Mouse (Mus musculus): ENCODE measurements around the gene Adgrf2. TPM values are rescaled to one million over a fixed set of nuclear protein-coding genes. Genes with fewer than 3 reads are reported as not detected.

Adgrf2 gene
- polyA plus RNA-seq (2016; fragmentation: Nextera tagmentation; extraction: Ambion mirVana), result not detected in 2 replicates

- WGBS, result 56% methylated on average over 7 of the region's 7 CpGs
- DNase-seq (ENCODE audit: low spot score), result no peak
- no peaks in the 10 kb centered on the region for H3K4me1 ChIP-seq
- H3K27ac ChIP-seq, result no peak within 1 kb of the TSS
- no peaks in the 10 kb centered on the region for H3K27me3 ChIP-seq (ENCODE audit: low read depth, poor library complexity, severe bottlenecking)
- no peak within 1 kb of the TSS for H3K4me3 ChIP-seq
- H3K36me3 ChIP-seq, result no peaks in the 10 kb centered on the region
- no peaks in the 10 kb centered on the region for H3K9me3 ChIP-seq (replicated peaks)
These were observed at the start of gene Adgrf2 for GRCm38 (mm10) chr17:42741801-42742217. Gene Adgrf2 (minus strand): TSS chr17:42742179.

GRCm38 (mm10) chr17:42790787-42791186 is 48.8 kb upstream of the Adgrf2 start:
- DNase-seq (ENCODE audit: low spot score), result no peak
- Histone ChIP-seq H3K36me3 (peaks cover 17% of the 10 kb centered on the region), H3K27ac (no peak overlapping the region), H3K27me3 (ENCODE audit: low read depth, poor library complexity, severe bottlenecking) (no peaks in the 10 kb centered on the region), H3K4me1 (no peaks in the 10 kb centered on the region), H3K4me3 (no peak overlapping the region), H3K9me3 (replicated peaks) (no peaks in the 10 kb centered on the region)
- WGBS, result 93% methylated on average over 1 of the region's 1 CpGs

GRCm38 (mm10) chr17:42789723-42790122 is 47.7 kb upstream of the Adgrf2 start:
- Histone ChIP-seq H3K27ac (no peak overlapping the region), H3K27me3 (ENCODE audit: low read depth, poor library complexity, severe bottlenecking) (no peaks in the 10 kb centered on the region), H3K4me1 (no peaks in the 10 kb centered on the region), H3K9me3 (replicated peaks) (no peaks in the 10 kb centered on the region), H3K4me3 (no peak overlapping the region), H3K36me3 (peaks cover 17% of the 10 kb centered on the region)
- WGBS, result 74% methylated on average over 2 of the region's 2 CpGs
- DNase-seq (ENCODE audit: low spot score), result no peak

- Histone ChIP-seq H3K4me3 (no peak overlapping the region), H3K9me3 (replicated peaks) (no peaks in the 10 kb centered on the region), H3K27me3 (ENCODE audit: low read depth, poor library complexity, severe bottlenecking) (no peaks in the 10 kb centered on the region), H3K36me3 (peaks cover 10% of the 10 kb centered on the region), H3K4me1 (no peaks in the 10 kb centered on the region), H3K27ac (no peak overlapping the region)
- no peak for DNase-seq (ENCODE audit: low spot score)
- 94% methylated on average over 5 of the region's 5 CpGs for WGBS
These were observed 46.9 kb upstream of the Adgrf2 start for GRCm38 (mm10) chr17:42788686-42789453.

GRCm38 (mm10) chr17:42782156-42782757 is 40.3 kb upstream of the Adgrf2 start:
- WGBS, result 58% methylated on average over 7 of the region's 7 CpGs
- Histone ChIP-seq H3K27me3 (ENCODE audit: low read depth, poor library complexity, severe bottlenecking) (no peaks in the 10 kb centered on the region), H3K9me3 (replicated peaks) (no peaks in the 10 kb centered on the region), H3K27ac (no peak overlapping the region), H3K4me1 (no peaks in the 10 kb centered on the region), H3K4me3 (no peak overlapping the region), H3K36me3 (no peaks in the 10 kb centered on the region)
- peak; percentile 71 for DNase-seq (ENCODE audit: low spot score)

- Histone ChIP-seq H3K36me3 (no peaks in the 10 kb centered on the region), H3K27ac (no peak overlapping the region), H3K27me3 (ENCODE audit: low read depth, poor library complexity, severe bottlenecking) (no peaks in the 10 kb centered on the region), H3K4me3 (no peak overlapping the region), H3K4me1 (no peaks in the 10 kb centered on the region), H3K9me3 (replicated peaks) (no peaks in the 10 kb centered on the region)
- 75% methylated on average over 2 of the region's 2 CpGs for WGBS
- no peak for DNase-seq (ENCODE audit: low spot score)
These were observed 11.8 kb upstream of the Adgrf2 start for GRCm38 (mm10) chr17:42753791-42754190.

- DNase-seq (ENCODE audit: low spot score), result no peak
- WGBS, result 97% methylated on average over 2 of the region's 2 CpGs
These were observed 10.2 kb upstream of the Adgrf2 start for GRCm38 (mm10) chr17:42752173-42752572.

GRCm38 (mm10) chr17:42745657-42746420 is 3.9 kb upstream of the Adgrf2 start:
- H3K27me3 ChIP-seq (ENCODE audit: low read depth, poor library complexity, severe bottlenecking), result no peaks in the 10 kb centered on the region
- H3K36me3 ChIP-seq, result no peaks in the 10 kb centered on the region
- no peak overlapping the region for H3K27ac ChIP-seq
- H3K4me3 ChIP-seq, result no peak overlapping the region
- no peak for DNase-seq (ENCODE audit: low spot score)
- WGBS, result 82% methylated on average over 6 of the region's 6 CpGs
- no peaks in the 10 kb centered on the region for H3K4me1 ChIP-seq
- H3K9me3 ChIP-seq (replicated peaks), result no peaks in the 10 kb centered on the region

More at GRCm38 (mm10) chr17:42752173-42752572, 10.2 kb upstream of the Adgrf2 start:
- Histone ChIP-seq H3K27me3 (ENCODE audit: low read depth, poor library complexity, severe bottlenecking) (no peaks in the 10 kb centered on the region), H3K9me3 (replicated peaks) (no peaks in the 10 kb centered on the region), H3K27ac (no peak overlapping the region), H3K36me3 (no peaks in the 10 kb centered on the region), H3K4me3 (no peak overlapping the region), H3K4me1 (no peaks in the 10 kb centered on the region)

- 87% methylated on average over 3 of the region's 3 CpGs for WGBS
- Histone ChIP-seq H3K4me3 (no peak overlapping the region), H3K9me3 (replicated peaks) (no peaks in the 10 kb centered on the region), H3K27ac (no peak overlapping the region), H3K27me3 (ENCODE audit: low read depth, poor library complexity, severe bottlenecking) (no peaks in the 10 kb centered on the region), H3K4me1 (no peaks in the 10 kb centered on the region), H3K36me3 (no peaks in the 10 kb centered on the region)
- DNase-seq (ENCODE audit: low spot score), result no peak
These were observed 844 bp upstream of the Adgrf2 start for GRCm38 (mm10) chr17:42742823-42743222.

GRCm38 (mm10) chr17:42738794-42739193 is 3.2 kb downstream of the Adgrf2 start:
- 89% methylated on average over 6 of the region's 6 CpGs for WGBS
- Histone ChIP-seq H3K9me3 (replicated peaks) (no peaks in the 10 kb centered on the region), H3K4me3 (no peak overlapping the region), H3K4me1 (no peaks in the 10 kb centered on the region), H3K36me3 (no peaks in the 10 kb centered on the region), H3K27me3 (ENCODE audit: low read depth, poor library complexity, severe bottlenecking) (no peaks in the 10 kb centered on the region), H3K27ac (no peak overlapping the region)
- DNase-seq (ENCODE audit: low spot score), result no peak

- H3K36me3 ChIP-seq, result no peaks in the 10 kb centered on the region
- WGBS, result 54% methylated on average over 3 of the region's 3 CpGs
- no peak overlapping the region for H3K27ac ChIP-seq
- H3K9me3 ChIP-seq (replicated peaks), result no peaks in the 10 kb centered on the region
- no peak for DNase-seq (ENCODE audit: low spot score)
- H3K4me3 ChIP-seq, result no peak overlapping the region
- H3K4me1 ChIP-seq, result no peaks in the 10 kb centered on the region
- H3K27me3 ChIP-seq (ENCODE audit: low read depth, poor library complexity, severe bottlenecking), result no peaks in the 10 kb centered on the region
These were observed 24.8 kb downstream of the Adgrf2 start for GRCm38 (mm10) chr17:42717161-42717560.

- H3K27me3 ChIP-seq (ENCODE audit: low read depth, poor library complexity, severe bottlenecking), result no peaks in the 10 kb centered on the region
These were observed 27.0 kb downstream of the Adgrf2 start for GRCm38 (mm10) chr17:42714991-42715390.

GRCm38 (mm10) chr17:42710717-42711116 is 31.3 kb downstream of the Adgrf2 start:
- no peak for DNase-seq (ENCODE audit: low spot score)
- Histone ChIP-seq H3K4me1 (no peaks in the 10 kb centered on the region), H3K9me3 (replicated peaks) (no peaks in the 10 kb centered on the region), H3K27ac (no peak overlapping the region), H3K4me3 (no peak overlapping the region), H3K36me3 (no peaks in the 10 kb centered on the region), H3K27me3 (ENCODE audit: low read depth, poor library complexity, severe bottlenecking) (no peaks in the 10 kb centered on the region)
- WGBS, result 94% methylated on average over 7 of the region's 7 CpGs

More at GRCm38 (mm10) chr17:42714991-42715390, 27.0 kb downstream of the Adgrf2 start:
- H3K4me1 ChIP-seq, result no peaks in the 10 kb centered on the region
- H3K27ac ChIP-seq, result no peak overlapping the region
- no peaks in the 10 kb centered on the region for H3K36me3 ChIP-seq
- 95% methylated on average over 7 of the region's 7 CpGs for WGBS
- no peak for DNase-seq (ENCODE audit: low spot score)
- H3K9me3 ChIP-seq (replicated peaks), result no peaks in the 10 kb centered on the region
- H3K4me3 ChIP-seq, result no peak overlapping the region

Measured in limb, embryonic 10.5 days (tissue).